ENCODE assay signal across 12 mouse cellular contexts in genomic region chr17:66104076-66104475, GRCm38 (mm10).
"Had no signal": no experiment of that assay in that cellular context is flagged by ENCODE, and none has a peak within 500 bp of the region (broad histone marks: within the 10 kb centered on the region; RNA-seq: fewer than 3 reads in every experiment).

No protein-coding gene starts in this region.

- DNase-seq: lung, adult 18-20 months; lung, embryonic 14.5 days; lung, postnatal 10 days; lung, postnatal 4 days; retina, postnatal 1 day; right cerebral cortex, adult 18-20 months; right cerebral cortex, postnatal 25 days; right cerebral cortex, postnatal 4 days; spleen, adult 18-20 months; thymus, adult 2 months; thymus, postnatal 14 days; thymus, postnatal 4 days had no signal
